Mouse (Mus musculus): ENCODE results near the gene L3mbtl1. TPM values are rescaled to one million over a fixed set of nuclear protein-coding genes. Genes with fewer than 3 reads are reported as not detected.

L3mbtl1 gene
- total and polyA plus RNA-seq, 2 experiments = 0.11 to 0.28 TPM

DNA sequence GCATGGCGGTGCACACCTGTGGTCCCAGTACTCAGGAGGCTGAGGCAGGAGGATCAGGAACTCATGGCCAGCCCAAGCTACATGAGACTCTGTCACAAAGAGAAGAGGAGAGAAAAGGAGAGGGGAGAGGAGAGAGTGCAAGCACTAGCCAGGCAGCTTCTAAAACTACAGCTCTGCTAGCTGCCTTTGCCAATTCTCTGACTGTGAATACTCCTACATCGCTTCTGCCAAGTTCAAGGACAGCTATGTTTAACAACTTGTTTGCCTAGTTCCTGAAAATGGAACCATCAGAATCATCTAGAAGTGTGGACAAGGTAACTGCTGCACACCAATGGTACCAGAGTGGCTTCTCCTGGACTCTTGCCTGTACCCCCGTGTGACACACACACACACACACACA lies 29.2 kb upstream of the L3mbtl1 start:
- no peak overlapping the region for H3K9ac ChIP-seq (ENCODE audit: low read depth, low read length)
- H3K27ac ChIP-seq (replicated peaks; ENCODE audit: insufficient read depth, low read depth, low read length) = no peak overlapping the region
- DNase-seq (ENCODE audit: extremely low read depth, low read depth, low spot score) = peak; percentile 35
- no peaks in the 10 kb centered on the region for H3K36me3 ChIP-seq (ENCODE audit: control insufficient read depth, insufficient read depth, low read length)
- no peaks in the 10 kb centered on the region; the same call in 1 of the 2 replicates for H3K4me1 ChIP-seq (ENCODE audit: control insufficient read depth, insufficient read depth, low read length)
- 44% methylated on average over 3 of the region's 3 CpGs for WGBS
- H3K79me2 ChIP-seq (ENCODE audit: control insufficient read depth, insufficient read depth, low read length) = no peaks in the 10 kb centered on the region
- TF ChIP-seq CTCF (IDR thresholded peaks at IDR 0.05; ENCODE audit: low read depth, low read length) (no peak), POLR2A (IDR thresholded peaks at IDR 0.05; ENCODE audit: extremely low read depth, insufficient read depth, low read length) (no peak)
- no peak overlapping the region for H3K4me3 ChIP-seq (ENCODE audit: insufficient read depth, low read depth, low read length)
- no peaks in the 10 kb centered on the region for H3K27me3 ChIP-seq (ENCODE audit: control insufficient read depth, insufficient read depth, low read length)

DNA sequence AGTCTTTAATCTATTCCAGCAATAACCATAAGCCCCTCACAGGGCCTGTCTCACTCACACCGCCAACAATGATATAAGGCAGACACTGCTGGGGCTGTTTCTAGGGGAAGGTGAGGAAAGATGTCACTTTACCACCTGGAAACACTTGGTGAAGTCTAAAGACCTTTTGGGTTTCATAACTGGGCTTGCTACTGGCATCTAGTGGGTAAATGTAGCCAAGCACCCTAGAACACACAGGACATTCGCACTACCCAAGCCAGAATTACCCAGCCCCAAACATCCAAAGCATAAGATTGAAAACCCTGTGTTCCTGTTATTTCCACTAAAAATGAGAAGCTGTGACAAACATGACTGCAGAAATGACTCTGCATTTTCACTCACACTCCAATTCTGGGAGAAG lies 28.8 kb upstream of the L3mbtl1 start:
- Histone ChIP-seq H3K4me3 (ENCODE audit: insufficient read depth, low read depth, low read length) (no peak overlapping the region), H3K4me1 (ENCODE audit: control insufficient read depth, insufficient read depth, low read length) (no peaks in the 10 kb centered on the region; the same call in 1 of the 2 replicates), H3K9ac (ENCODE audit: low read depth, low read length) (no peak overlapping the region), H3K27me3 (ENCODE audit: control insufficient read depth, insufficient read depth, low read length) (no peaks in the 10 kb centered on the region), H3K79me2 (ENCODE audit: control insufficient read depth, insufficient read depth, low read length) (no peaks in the 10 kb centered on the region), H3K36me3 (ENCODE audit: control insufficient read depth, insufficient read depth, low read length) (no peaks in the 10 kb centered on the region), H3K27ac (replicated peaks; ENCODE audit: insufficient read depth, low read depth, low read length) (no peak overlapping the region)
- no peak for DNase-seq (ENCODE audit: extremely low read depth, low read depth, low spot score)
- TF ChIP-seq POLR2A (IDR thresholded peaks at IDR 0.05; ENCODE audit: extremely low read depth, insufficient read depth, low read length) = no peak
- TF ChIP-seq CTCF (IDR thresholded peaks at IDR 0.05; ENCODE audit: low read depth, low read length) = 0 out of 2 replicates have a peak, but pooled peaks have one; percentile 19
- 59% methylated on average over 2 of the region's 2 CpGs for WGBS

DNA sequence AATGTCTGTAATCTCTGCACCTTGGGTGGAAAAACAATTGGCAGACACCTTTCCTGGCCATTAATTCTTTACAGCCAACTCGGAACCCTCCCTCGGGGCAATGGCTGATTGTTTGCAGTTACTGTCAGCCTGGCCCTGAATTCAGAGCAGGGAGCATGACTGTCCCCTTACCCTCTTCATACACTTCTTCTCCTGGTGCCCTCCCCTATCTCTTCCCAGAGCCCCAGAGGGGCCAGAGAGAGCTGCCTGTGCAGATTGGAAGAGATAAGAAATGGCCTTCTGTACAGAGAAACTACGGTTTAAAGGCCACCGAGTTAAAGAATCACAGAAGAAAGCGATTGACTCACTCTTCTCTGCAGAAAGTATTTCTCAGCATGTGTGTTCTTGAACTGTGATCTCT lies 23.3 kb upstream of the L3mbtl1 start:
- no peaks in the 10 kb centered on the region for H3K36me3 ChIP-seq (ENCODE audit: control insufficient read depth, insufficient read depth, low read length)
- no peaks in the 10 kb centered on the region for H3K27me3 ChIP-seq (ENCODE audit: control insufficient read depth, insufficient read depth, low read length)
- 30% methylated on average over 5 of the region's 5 CpGs for WGBS
- H3K9ac ChIP-seq (ENCODE audit: low read depth, low read length) = no peak overlapping the region
- no peak for DNase-seq (ENCODE audit: extremely low read depth, low read depth, low spot score)
- H3K27ac ChIP-seq (replicated peaks; ENCODE audit: insufficient read depth, low read depth, low read length) = no peak overlapping the region
- no peak overlapping the region for H3K4me3 ChIP-seq (ENCODE audit: insufficient read depth, low read depth, low read length)
- no peak for TF ChIP-seq POLR2A (IDR thresholded peaks at IDR 0.05; ENCODE audit: extremely low read depth, insufficient read depth, low read length)
- TF ChIP-seq CTCF (IDR thresholded peaks at IDR 0.05; ENCODE audit: low read depth, low read length) = no peak
- no peaks in the 10 kb centered on the region for H3K4me1 ChIP-seq (ENCODE audit: control insufficient read depth, insufficient read depth, low read length)
- H3K79me2 ChIP-seq (ENCODE audit: control insufficient read depth, insufficient read depth, low read length) = no peaks in the 10 kb centered on the region

DNA sequence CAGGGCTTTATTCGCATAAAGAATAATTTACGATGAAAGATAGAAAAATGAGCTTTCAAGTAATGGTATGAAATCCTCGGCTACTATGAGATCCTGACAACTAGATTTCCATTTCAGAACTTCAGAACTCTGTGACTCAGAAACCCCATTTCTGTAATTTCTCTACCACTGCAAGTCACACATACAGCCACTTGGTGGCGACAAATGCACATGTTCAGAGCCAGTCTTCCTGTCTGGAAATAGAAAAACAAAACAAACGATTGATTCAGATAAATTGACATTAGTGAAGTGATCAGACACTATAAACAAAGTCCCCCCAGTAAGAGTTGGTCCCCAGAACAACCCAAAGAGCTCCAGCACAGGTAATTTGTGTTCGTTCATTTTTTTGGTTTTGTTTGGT lies 21.1 kb upstream of the L3mbtl1 start:
- no peaks in the 10 kb centered on the region for H3K27me3 ChIP-seq (ENCODE audit: control insufficient read depth, insufficient read depth, low read length)
- H3K4me1 ChIP-seq (ENCODE audit: control insufficient read depth, insufficient read depth, low read length) = no peaks in the 10 kb centered on the region
- no peak overlapping the region for H3K9ac ChIP-seq (ENCODE audit: low read depth, low read length)
- no peaks in the 10 kb centered on the region for H3K36me3 ChIP-seq (ENCODE audit: control insufficient read depth, insufficient read depth, low read length)
- H3K79me2 ChIP-seq (ENCODE audit: control insufficient read depth, insufficient read depth, low read length) = no peaks in the 10 kb centered on the region
- TF ChIP-seq CTCF (IDR thresholded peaks at IDR 0.05; ENCODE audit: low read depth, low read length) (peak; percentile 34; the same call in 1 of the 2 replicates), POLR2A (IDR thresholded peaks at IDR 0.05; ENCODE audit: extremely low read depth, insufficient read depth, low read length) (no peak)
- peak; percentile 55 for DNase-seq (ENCODE audit: extremely low read depth, low read depth, low spot score)
- H3K27ac ChIP-seq (replicated peaks; ENCODE audit: insufficient read depth, low read depth, low read length) = no peak overlapping the region
- no peak overlapping the region for H3K4me3 ChIP-seq (ENCODE audit: insufficient read depth, low read depth, low read length)
- WGBS = 9% methylated on average over 6 of the region's 6 CpGs

DNA sequence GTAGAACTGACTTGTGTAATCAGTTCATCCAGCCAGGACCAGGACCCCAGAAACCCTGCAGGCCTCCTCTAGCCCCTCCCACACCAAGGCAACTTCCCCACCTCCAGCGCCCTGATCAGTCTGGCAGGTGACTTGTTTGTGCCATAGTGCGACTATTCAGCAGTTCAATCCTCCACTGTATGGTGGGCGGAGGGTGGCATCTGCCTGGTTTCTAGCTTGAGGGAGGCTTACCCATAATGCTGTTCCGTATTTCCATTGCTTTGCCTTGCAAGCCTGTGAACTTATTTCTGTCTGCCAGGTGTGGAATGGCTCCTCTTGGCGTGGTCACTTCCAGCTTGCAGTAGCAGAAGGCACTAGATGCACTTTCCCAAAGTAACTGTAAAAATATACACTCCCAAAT lies 20.4 kb upstream of the L3mbtl1 start:
- no peak for DNase-seq (ENCODE audit: extremely low read depth, low read depth, low spot score)
- Histone ChIP-seq H3K27me3 (ENCODE audit: control insufficient read depth, insufficient read depth, low read length) (no peaks in the 10 kb centered on the region), H3K4me3 (ENCODE audit: insufficient read depth, low read depth, low read length) (no peak overlapping the region), H3K4me1 (ENCODE audit: control insufficient read depth, insufficient read depth, low read length) (no peaks in the 10 kb centered on the region), H3K79me2 (ENCODE audit: control insufficient read depth, insufficient read depth, low read length) (no peaks in the 10 kb centered on the region), H3K36me3 (ENCODE audit: control insufficient read depth, insufficient read depth, low read length) (no peaks in the 10 kb centered on the region), H3K9ac (ENCODE audit: low read depth, low read length) (no peak overlapping the region), H3K27ac (replicated peaks; ENCODE audit: insufficient read depth, low read depth, low read length) (no peak overlapping the region)
- WGBS = 89% methylated on average over 5 of the region's 5 CpGs
- no peak for TF ChIP-seq POLR2A (IDR thresholded peaks at IDR 0.05; ENCODE audit: extremely low read depth, insufficient read depth, low read length)
- no peak for TF ChIP-seq CTCF (IDR thresholded peaks at IDR 0.05; ENCODE audit: low read depth, low read length)

DNA sequence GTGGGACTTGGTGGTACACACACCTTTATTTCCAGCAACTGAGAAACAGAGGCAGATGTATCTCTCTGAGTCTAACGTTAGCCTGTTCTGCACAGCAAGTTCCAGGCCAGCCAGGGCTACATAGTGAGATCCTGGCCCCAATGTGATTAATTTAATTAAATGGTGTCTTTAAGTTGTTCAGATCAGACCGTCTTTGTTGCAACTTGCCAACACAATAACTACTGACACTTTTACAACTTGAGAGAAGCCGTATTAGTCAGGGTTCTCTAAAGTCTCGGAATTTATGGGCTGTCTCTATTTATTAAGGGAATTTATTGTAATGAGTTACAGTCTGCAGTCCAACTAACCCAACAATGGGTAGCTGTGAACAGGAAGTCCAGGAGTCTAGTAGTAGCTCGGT lies 19.1 kb upstream of the L3mbtl1 start:
- 94% methylated on average over 5 of the region's 5 CpGs for WGBS
- H3K79me2 ChIP-seq (ENCODE audit: control insufficient read depth, insufficient read depth, low read length) = no peaks in the 10 kb centered on the region
- H3K27me3 ChIP-seq (ENCODE audit: control insufficient read depth, insufficient read depth, low read length) = no peaks in the 10 kb centered on the region
- no peak overlapping the region for H3K9ac ChIP-seq (ENCODE audit: low read depth, low read length)
- H3K4me1 ChIP-seq (ENCODE audit: control insufficient read depth, insufficient read depth, low read length) = no peaks in the 10 kb centered on the region
- TF ChIP-seq CTCF (IDR thresholded peaks at IDR 0.05; ENCODE audit: low read depth, low read length) (no peak), POLR2A (IDR thresholded peaks at IDR 0.05; ENCODE audit: extremely low read depth, insufficient read depth, low read length) (no peak)
- H3K27ac ChIP-seq (replicated peaks; ENCODE audit: insufficient read depth, low read depth, low read length) = no peak overlapping the region
- DNase-seq (ENCODE audit: extremely low read depth, low read depth, low spot score) = no peak
- H3K4me3 ChIP-seq (ENCODE audit: insufficient read depth, low read depth, low read length) = no peak overlapping the region
- H3K36me3 ChIP-seq (ENCODE audit: control insufficient read depth, insufficient read depth, low read length) = no peaks in the 10 kb centered on the region
